ENCODE assay signal across 19 mouse cellular contexts in genomic region chr1:173941522-173941921, GRCm38 (mm10). TPM values are rescaled to one million over a fixed set of nuclear protein-coding genes. Genes with fewer than 3 reads are reported as not detected.
DNase-seq lines count a peak whose midpoint lies in the region; ATAC-seq and TF ChIP-seq lines count a peak whose summit lies in the region.
"Not testable (repeated sequence)": the region's sequence is repeated elsewhere in the genome, so short reads cannot be mapped to it uniquely, and the experiment has no call there.
"Had no signal": no experiment of that assay in that cellular context is flagged by ENCODE, and none has a peak within 500 bp of the region (broad histone marks: within the 10 kb centered on the region; RNA-seq: fewer than 3 reads in every experiment).

No protein-coding gene starts in this region.

- not testable (repeated sequence) for H3K9ac ChIP-seq in heart, postnatal 0 days (replicated peaks; ENCODE audit: low read depth, low read length)
- H3K9ac ChIP-seq in liver, adult 2 months (ENCODE audit: low read depth, low read length), result peak overlapping the region; percentile 51

- not testable (repeated sequence) for H3K9me3 ChIP-seq in heart, postnatal 0 days (replicated peaks; ENCODE audit: control insufficient read depth, low read length)

- peak overlapping the region; percentile 12; the same call in 1 of the 2 replicates for H3K4me2 ChIP-seq in heart, postnatal 0 days (ENCODE audit: low read depth, low read length)

- not testable (repeated sequence) for ATAC-seq in heart, postnatal 0 days (ENCODE audit: insufficient read depth, low read depth)
- peak; percentile 42 for ATAC-seq in megakaryocyte progenitor cell, adult 5-6 weeks (replicated peaks; ENCODE audit: poor library complexity)

- not testable (repeated sequence) for H3K79me2 ChIP-seq in liver, adult 2 months (ENCODE audit: control insufficient read depth, insufficient read depth, low read length)

- intact Hi-C loops in gastrocnemius, adult 2 months (cut with DNase I), result not testable (repeated sequence)

- not testable (repeated sequence) for TF ChIP-seq CTCF in bone marrow, adult 2 months (IDR thresholded peaks at IDR 0.05; ENCODE audit: control insufficient read depth, insufficient read depth, low read length); gastrocnemius, adult 2 months (IDR thresholded peaks at IDR 0.05); heart, postnatal 0 days (IDR thresholded peaks at IDR 0.05; ENCODE audit: low read depth); liver, adult 2 months (IDR thresholded peaks at IDR 0.05; ENCODE audit: low read depth, low read length); spleen, adult 2 months (IDR thresholded peaks at IDR 0.05; ENCODE audit: extremely low read depth, insufficient read depth, insufficient read length, insufficient replicate concordance)

- not testable (repeated sequence) for TF ChIP-seq POLR2A in bone marrow, adult 2 months (IDR thresholded peaks at IDR 0.05; ENCODE audit: borderline replicate concordance, control insufficient read depth, low read depth, low read length); liver, adult 2 months (IDR thresholded peaks at IDR 0.05; ENCODE audit: extremely low read depth, insufficient read depth, low read length); spleen, adult 2 months (IDR thresholded peaks at IDR 0.05; ENCODE audit: low read depth, low read length)

- H3K27me3 ChIP-seq in heart, postnatal 0 days (ENCODE audit: control insufficient read depth, insufficient read depth, low read length); liver, adult 2 months (ENCODE audit: control insufficient read depth, insufficient read depth, low read length); spleen, adult 2 months (ENCODE audit: control insufficient read depth, insufficient read depth, low read length): not testable (repeated sequence)

- not testable (repeated sequence) for TF ChIP-seq EP300 in heart, postnatal 0 days (IDR thresholded peaks at IDR 0.05; ENCODE audit: low read depth)

- H3K4me1 ChIP-seq in bone marrow, adult 2 months (ENCODE audit: control insufficient read depth, insufficient read depth, low read length); heart, postnatal 0 days (ENCODE audit: control insufficient read depth, insufficient read depth); liver, adult 2 months (ENCODE audit: control insufficient read depth, insufficient read depth, low read length); spleen, adult 2 months (ENCODE audit: control insufficient read depth, insufficient read depth, insufficient read length): not testable (repeated sequence)

- peak overlapping the region; percentile 22 for H3K4me3 ChIP-seq in bone marrow, adult 2 months (replicated peaks; ENCODE audit: control insufficient read depth, low read depth, low read length)
- peak overlapping the region; percentile 70 for H3K4me3 ChIP-seq in gastrocnemius, adult 2 months
- H3K4me3 ChIP-seq in heart, postnatal 0 days (ENCODE audit: low read depth, low read length), result peak overlapping the region; percentile 23; the same call in 1 of the 2 replicates
- peak overlapping the region; percentile 47 for H3K4me3 ChIP-seq in liver, adult 2 months (ENCODE audit: insufficient read depth, low read depth, low read length)
- H3K4me3 ChIP-seq in spleen, adult 2 months (ENCODE audit: extremely low read depth, insufficient read depth, insufficient read length), result peak overlapping the region; percentile 56

- WGBS in bone marrow, adult 2 months, result 5% methylated on average over 2 of the region's 2 CpGs
- WGBS in heart, postnatal 0 days, result 87% methylated on average over 2 of the region's 2 CpGs
- 67% methylated on average over 2 of the region's 2 CpGs for WGBS in liver, adult 2 months
- 0% methylated on average over 2 of the region's 2 CpGs for WGBS in spleen, adult 2 months

- H3K36me3 ChIP-seq in heart, postnatal 0 days (replicated peaks; ENCODE audit: control insufficient read depth, insufficient read depth, low read length); liver, adult 2 months (ENCODE audit: control insufficient read depth, insufficient read depth, low read length); spleen, adult 2 months (ENCODE audit: control insufficient read depth, insufficient read depth, low read length): not testable (repeated sequence)

- DNase-seq in CD4-positive helper T cell, adult 2 months (ENCODE audit: low read depth, low spot score), result peak; percentile 7
- not testable (repeated sequence) for DNase-seq in gastrocnemius, adult 2 months; heart, postnatal 0 days (ENCODE audit: low spot score); liver, adult 2 months (ENCODE audit: extremely low read depth, low read depth, low spot score); spleen, adult 2 months (ENCODE audit: low read depth in 1 of 2, low spot score in 2 of 2)

- H3K27ac ChIP-seq in bone marrow, adult 2 months (ENCODE audit: control insufficient read depth, insufficient read depth, low read depth, low read length, poor library complexity); heart, postnatal 0 days (ENCODE audit: low read depth): not testable (repeated sequence)
- H3K27ac ChIP-seq in gastrocnemius, adult 2 months, result peak overlapping the region; percentile 75
- H3K27ac ChIP-seq in liver, adult 2 months (replicated peaks; ENCODE audit: insufficient read depth, low read depth, low read length), result peak overlapping the region; percentile 48; the same call in 1 of the 2 replicates
- peak overlapping the region; percentile 83 for H3K27ac ChIP-seq in spleen, adult 2 months (ENCODE audit: insufficient read depth, low read length)

RNA-seq across cellular contexts. Expression of gene Mndal, which starts 0.8 kb away (rescaled TPM):
- 74.7 and 117 TPM in 2 replicates for polyA plus RNA-seq in bone marrow, adult 2 months (2011; ENCODE audit: insufficient read depth, insufficient read length, low replicate concordance, missing spikeins)
- 1 to 10 TPM; 3.1 to 6.1 TPM for total RNA-seq in gastrocnemius, adult 2 months (2021)
- total RNA-seq in heart, postnatal 0 days (2014; rRNA removed; ENCODE audit: low replicate concordance), result 0.15 and 0.65 TPM in 2 replicates
- polyA plus RNA-seq in heart, postnatal 0 days (2015; fragmentation: Nextera tagmentation; extraction: Ambion mirVana), result 7.7 and 8.1 TPM in 2 replicates
- total RNA-seq in liver, adult 2 months (2014; rRNA removed), result 8.4 and 10.9 TPM in 2 replicates
- 0.86 and 2.6 TPM in 2 replicates for polyA plus RNA-seq in liver, adult 2 months (2012; rRNA removed)
- 112 and 113 TPM in 2 replicates for total RNA-seq in megakaryocyte progenitor cell, adult 5-6 weeks (2015)
- 70.3 and 92.9 TPM in 2 replicates for total RNA-seq in megakaryocyte progenitor cell, adult 5-6 weeks (2017)
- 8.7 and 20.9 TPM in 2 replicates for polyA plus RNA-seq in spleen, adult 2 months (2012; rRNA removed)
- polyA plus RNA-seq: embryonic facial prominence, embryonic 10.5 days had no signal

RNA-seq across cellular contexts. Expression of gene Ifi203, which starts 0.9 kb away (rescaled TPM):
- polyA plus RNA-seq in bone marrow, adult 2 months (2011; ENCODE audit: insufficient read depth, insufficient read length, low replicate concordance, missing spikeins), result 18.4 and 39.9 TPM in 2 replicates
- total RNA-seq in gastrocnemius, adult 2 months (2021), result 1 to 10 TPM; 2.7 to 4.8 TPM
- 2.2 and 6.3 TPM in 2 replicates for total RNA-seq in heart, postnatal 0 days (2014; rRNA removed; ENCODE audit: low replicate concordance)
- 4.5 and 4.7 TPM in 2 replicates for polyA plus RNA-seq in heart, postnatal 0 days (2015; fragmentation: Nextera tagmentation; extraction: Ambion mirVana)
- 8.9 and 9.8 TPM in 2 replicates for total RNA-seq in liver, adult 2 months (2014; rRNA removed)
- polyA plus RNA-seq in liver, adult 2 months (2012; rRNA removed), result 1.3 and 2.5 TPM in 2 replicates
- 59.5 and 87.9 TPM in 2 replicates for total RNA-seq in megakaryocyte progenitor cell, adult 5-6 weeks (2015)
- 29.0 and 43.0 TPM in 2 replicates for total RNA-seq in megakaryocyte progenitor cell, adult 5-6 weeks (2017)
- 23.4 and 29.8 TPM in 2 replicates for polyA plus RNA-seq in spleen, adult 2 months (2012; rRNA removed)
- polyA plus RNA-seq: embryonic facial prominence, embryonic 10.5 days; hindbrain, embryonic 10.5 days had no signal

RNA-seq across cellular contexts. Expression of gene Ifi211, which starts 28.7 kb away (rescaled TPM):
- polyA plus RNA-seq in bone marrow, adult 2 months (2011; ENCODE audit: insufficient read depth, insufficient read length, low replicate concordance, missing spikeins), result 5.0 and 20.2 TPM in 2 replicates
- 1 to 10 TPM; 1.1 to 3.3 TPM for total RNA-seq in gastrocnemius, adult 2 months (2021)
- total RNA-seq in heart, postnatal 0 days (2014; rRNA removed; ENCODE audit: low replicate concordance), result 0.11 and 1.0 TPM in 2 replicates
- polyA plus RNA-seq in heart, postnatal 0 days (2015; fragmentation: Nextera tagmentation; extraction: Ambion mirVana), result 1.5 and 1.7 TPM in 2 replicates
- 2.2 and 3.9 TPM in 2 replicates for total RNA-seq in liver, adult 2 months (2014; rRNA removed)
- polyA plus RNA-seq in liver, adult 2 months (2012; rRNA removed), result 0.14 and 0.27 TPM in 2 replicates
- 6.8 and 13.6 TPM in 2 replicates for total RNA-seq in megakaryocyte progenitor cell, adult 5-6 weeks (2015)
- 13.6 and 14.5 TPM in 2 replicates for total RNA-seq in megakaryocyte progenitor cell, adult 5-6 weeks (2017)
- polyA plus RNA-seq in spleen, adult 2 months (2012; rRNA removed), result 0.49 and 0.55 TPM in 2 replicates

RNA-seq across cellular contexts. Expression of gene Ifi202b, which starts 41.0 kb away (rescaled TPM):
- 1.5 TPM in 1 of 2 replicates, not detected in the other for polyA plus RNA-seq in bone marrow, adult 2 months (2011; ENCODE audit: insufficient read depth, insufficient read length, low replicate concordance, missing spikeins)
- total RNA-seq in gastrocnemius, adult 2 months (2021), result not detected
- total RNA-seq in heart, postnatal 0 days (2014; rRNA removed; ENCODE audit: low replicate concordance), result not detected in 2 replicates
- not detected in 2 replicates for polyA plus RNA-seq in heart, postnatal 0 days (2015; fragmentation: Nextera tagmentation; extraction: Ambion mirVana)
- total RNA-seq in liver, adult 2 months (2014; rRNA removed), result not detected in 2 replicates
- polyA plus RNA-seq in liver, adult 2 months (2012; rRNA removed), result not detected in 2 replicates
- total RNA-seq in megakaryocyte progenitor cell, adult 5-6 weeks (2015), result not detected in 2 replicates
- not detected in 2 replicates for total RNA-seq in megakaryocyte progenitor cell, adult 5-6 weeks (2017)
- 0.13 TPM in 1 of 2 replicates, not detected in the other for polyA plus RNA-seq in spleen, adult 2 months (2012; rRNA removed)
- total RNA-seq: adrenal gland, adult 8-10 months; adrenal gland, postnatal 36 days; forebrain, postnatal 0 days; gastrocnemius, adult 18-20 months; gastrocnemius, postnatal 25 days; heart, postnatal 25 days had no signal
- polyA plus RNA-seq: embryonic facial prominence, embryonic 10.5 days; forebrain, embryonic 13.5 days; forebrain, postnatal 0 days; heart, embryonic 11.5 days; hindbrain, embryonic 10.5 days; hindbrain, embryonic 14.5 days; intestine, embryonic 16.5 days had no signal
